Mouse (Mus musculus) cerebellum, adult 2 months (tissue): ENCODE results near the gene Ttc12.

ENCODE experiments used
- CTCF ChIP-seq: fragments of 200-500 bp; IDR thresholded peaks from 2 replicates; pipeline ENCODE4 v1.5.1; 2011; ENCODE audit warnings: low read depth, mild to moderate bottlenecking, control low read depth, low read length, moderate library complexity, borderline replicate concordance; ENCODE audit not compliant: insufficient read depth
- POLR2A ChIP-seq: fragments of 200-500 bp; IDR thresholded peaks from 2 replicates; pipeline ENCODE4 v1.6.1; 2011; ENCODE audit warnings: low read length, control low read depth, borderline replicate concordance; ENCODE audit not compliant: insufficient read depth

DNA sequence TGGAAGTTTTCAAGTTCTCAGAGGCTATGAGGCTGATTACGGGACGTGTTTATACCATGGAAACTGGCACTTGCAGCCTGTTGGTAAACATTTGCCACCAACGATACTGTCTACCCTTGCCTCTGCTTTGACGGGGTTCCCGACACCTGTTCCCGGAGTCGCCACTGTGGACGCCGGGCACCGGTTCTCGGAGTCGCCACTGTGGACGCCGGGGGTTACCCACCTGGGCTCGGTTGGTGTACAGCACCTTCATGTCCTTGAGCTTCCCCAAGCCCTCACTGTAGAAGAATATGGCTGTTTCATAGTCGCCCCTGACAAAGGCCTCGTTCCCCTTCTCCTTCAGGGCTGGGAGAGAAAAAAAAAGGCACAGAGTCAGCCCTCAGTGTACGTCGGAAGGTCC, 16.0 kb downstream of the Ttc12 start:
- TF ChIP-seq POLR2A: no peak
- TF ChIP-seq CTCF: no peak
